Mouse (Mus musculus): Measurements from ENCODE around the gene Gm17581. TPM values are rescaled to one million over a fixed set of nuclear protein-coding genes. Genes with fewer than 3 reads are reported as not detected.
"Not testable (repeated sequence)": the region's sequence is repeated elsewhere in the genome, so short reads cannot be mapped to it uniquely, and the experiment has no call there.

Gene Gm17581
- not detected for total RNA-seq (2022)

DNA sequence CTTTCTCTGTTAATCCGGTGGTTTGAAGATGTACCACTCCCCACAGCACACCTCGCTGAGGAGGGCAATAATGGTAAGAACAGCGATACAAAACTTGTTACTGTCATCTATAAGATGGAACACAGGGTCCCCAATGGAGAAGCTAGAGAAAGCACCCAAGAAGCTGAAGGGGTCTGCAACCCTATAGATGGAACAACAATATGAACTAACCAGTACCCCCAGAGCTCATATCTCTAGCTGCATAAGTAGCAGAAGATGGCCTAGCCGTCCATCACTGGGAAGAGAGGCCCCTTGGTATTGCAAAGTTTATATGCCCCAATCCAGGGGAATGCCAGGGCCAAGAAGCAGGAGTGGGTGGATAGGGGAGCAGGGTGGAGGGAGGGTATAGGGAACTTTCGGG lies at the start of gene Gm17581:
Gm17581 (minus strand) TSS at position 101 of the 400 bp plus-strand sequence.
- not testable (repeated sequence) for DNase-seq (ENCODE audit: low spot score)

GRCm38 (mm10) chr2:155784534-155784933 lies 48.9 kb upstream of the Gm17581 start:
- DNase-seq (ENCODE audit: low spot score), result no peak

GRCm38 (mm10) chr2:155779506-155779905 lies 43.8 kb upstream of the Gm17581 start:
- no peak for DNase-seq (ENCODE audit: low spot score)

DNA sequence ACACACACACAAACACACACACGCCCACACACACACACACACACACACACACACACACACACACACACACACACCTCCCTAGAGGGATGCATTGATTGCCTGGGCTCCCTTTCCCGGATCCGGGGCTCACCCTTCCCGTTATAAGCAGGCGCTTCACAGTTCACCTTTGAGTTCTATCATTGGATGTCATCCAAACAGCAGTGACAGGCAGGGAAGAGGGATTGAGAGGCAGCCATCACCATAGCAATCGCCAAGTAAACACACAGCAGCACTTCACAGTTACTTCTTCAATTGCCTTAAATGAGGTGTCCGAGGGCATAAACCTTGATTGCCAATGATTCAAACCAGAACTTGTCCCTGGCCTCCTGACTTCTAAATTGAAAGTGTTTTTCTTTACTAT lies 43.4 kb upstream of the Gm17581 start:
- DNase-seq (ENCODE audit: low spot score), result no peak

- DNase-seq (ENCODE audit: low spot score), result no peak
Measured at GRCm38 (mm10) chr2:155778004-155778403, 42.3 kb upstream of the Gm17581 start.

DNA sequence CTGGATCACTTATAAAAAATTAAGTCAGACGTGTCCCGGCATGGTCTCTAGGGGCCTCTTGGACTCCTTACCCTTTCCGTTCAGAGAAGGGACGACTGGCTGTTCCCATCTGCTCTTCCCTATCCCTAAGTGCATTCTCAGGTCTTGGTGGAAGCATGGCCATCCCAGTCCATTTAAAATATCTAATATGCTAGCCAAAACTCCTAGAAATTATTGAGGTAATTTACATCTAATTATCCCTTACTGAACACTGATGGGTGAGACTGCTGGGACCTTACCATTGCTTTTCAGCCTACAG lies 42.0 kb upstream of the Gm17581 start:
- DNase-seq (ENCODE audit: low spot score), result no peak

DNA sequence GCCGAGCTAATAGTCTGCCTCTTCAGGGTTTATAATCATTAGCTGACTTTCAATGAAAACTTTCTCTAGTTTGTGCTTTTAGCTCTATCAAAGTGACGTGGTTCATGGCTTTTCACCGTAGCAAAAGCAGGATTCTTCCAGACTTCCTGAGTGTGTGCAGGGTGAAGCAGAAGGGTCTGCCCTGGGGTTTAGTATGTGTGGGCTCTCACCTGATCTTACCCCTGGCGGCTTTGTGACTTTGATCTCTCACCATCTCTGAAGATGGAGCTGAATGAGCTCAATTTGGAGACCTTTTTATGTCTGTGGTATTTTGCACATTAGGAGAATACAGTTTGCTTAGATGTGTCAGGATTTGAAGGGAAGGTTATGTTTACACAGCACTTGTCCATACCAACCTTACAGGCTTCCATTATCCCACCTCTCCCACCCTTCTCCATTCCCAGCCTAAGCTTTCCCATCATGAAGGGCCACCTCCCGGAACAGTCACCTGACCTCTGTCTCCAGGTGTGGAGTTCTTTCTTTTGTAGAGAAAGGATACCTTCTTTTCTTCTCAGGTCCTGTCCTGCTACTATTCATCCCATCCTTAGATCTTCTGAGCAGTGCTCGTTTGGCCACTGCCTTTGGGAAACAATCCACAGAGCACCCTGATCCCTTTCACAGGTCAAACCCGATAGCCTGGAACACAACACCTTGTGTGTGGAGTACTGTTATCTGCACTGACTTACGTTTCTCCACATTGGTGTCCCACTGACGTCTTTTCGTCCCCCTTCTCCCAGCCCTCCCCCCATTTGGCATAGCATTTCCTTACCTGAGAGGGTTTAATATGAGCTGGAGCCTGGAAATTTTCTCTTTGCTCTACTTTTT lies 41.4 kb upstream of the Gm17581 start:
- DNase-seq (ENCODE audit: low spot score), result no peak

GRCm38 (mm10) chr2:155775685-155776263 lies 40.1 kb upstream of the Gm17581 start:
- no peak for DNase-seq (ENCODE audit: low spot score)

DNA sequence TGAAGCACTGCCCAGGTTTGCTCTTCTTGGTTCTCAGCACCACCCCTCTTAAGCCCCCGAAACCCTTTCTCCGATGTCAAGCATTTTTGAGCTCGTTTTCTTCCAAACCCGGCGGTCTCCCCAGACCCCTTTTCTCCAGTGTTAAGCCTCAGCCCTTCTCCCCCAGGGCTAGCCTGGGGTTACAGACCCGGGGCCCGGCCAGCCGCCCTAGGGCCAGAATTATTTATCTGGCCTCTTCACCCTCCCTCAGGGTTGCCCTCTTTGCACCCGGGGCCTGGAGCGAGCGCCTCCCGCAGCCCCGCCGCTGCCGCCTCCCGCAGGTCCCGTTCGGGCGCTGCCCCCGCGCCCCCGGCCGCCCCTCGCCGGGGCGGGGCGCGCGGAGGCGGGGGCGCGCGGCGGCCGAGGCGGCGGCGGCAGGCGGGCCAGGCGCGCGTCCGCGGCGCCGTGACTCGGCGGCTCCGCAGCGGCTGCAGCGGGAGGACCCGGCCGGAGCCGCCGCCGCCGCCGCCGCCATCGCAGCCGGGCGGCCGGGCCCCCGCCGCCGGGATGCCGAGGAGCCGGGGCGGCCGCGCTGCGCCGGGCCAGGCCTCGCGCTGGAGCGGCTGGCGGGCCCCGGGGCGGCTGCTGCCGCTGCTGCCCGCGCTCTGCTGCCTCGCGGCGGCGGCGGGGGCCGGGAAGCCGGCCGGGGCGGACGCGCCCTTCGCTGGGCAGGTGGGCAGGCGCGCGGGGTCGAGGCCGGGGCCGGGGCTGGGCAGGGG lies 39.4 kb upstream of the Gm17581 start, which contains the start of gene Mmp24:
Mmp24 (plus strand) TSS at position 416 of the 758 bp plus-strand sequence.
- no peak for DNase-seq (ENCODE audit: low spot score)

DNA sequence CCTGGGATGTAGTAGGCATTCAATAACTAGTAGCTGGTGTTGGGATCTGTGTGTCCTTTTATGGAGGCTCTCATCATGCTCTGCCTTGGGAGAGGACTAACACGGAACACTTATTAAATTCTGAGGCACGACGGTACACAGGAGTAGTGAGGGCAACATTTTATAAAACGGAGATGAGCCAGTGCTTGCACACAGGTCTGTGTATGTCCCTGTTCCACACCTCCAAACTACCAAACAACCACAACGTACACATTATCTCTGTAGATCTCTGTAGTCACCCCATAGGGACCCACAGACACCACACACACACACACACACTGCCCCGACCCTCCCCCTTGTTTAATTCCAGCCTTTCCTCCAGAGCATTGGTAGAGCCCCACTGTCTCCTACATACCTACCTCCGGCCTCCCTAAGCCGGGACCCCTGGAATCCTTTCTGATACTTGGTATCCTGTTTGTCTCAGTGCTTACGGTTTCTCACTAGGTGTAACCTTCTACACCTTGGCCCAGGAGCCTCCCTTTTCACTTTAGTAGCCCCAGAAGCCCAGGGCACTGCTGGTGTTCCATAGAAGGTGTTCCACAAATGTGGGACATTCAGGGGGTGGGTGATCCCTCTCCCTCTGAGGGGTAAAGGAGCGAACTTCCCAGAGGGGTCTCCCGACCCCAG lies 38.7 kb upstream of the Gm17581 start:
- DNase-seq (ENCODE audit: low spot score), result no peak

GRCm38 (mm10) chr2:155773664-155774063 lies 38.0 kb upstream of the Gm17581 start:
- no peak for DNase-seq (ENCODE audit: low spot score)

GRCm38 (mm10) chr2:155764679-155765418 lies 29.2 kb upstream of the Gm17581 start:
- DNase-seq (ENCODE audit: low spot score), result peak; percentile 73

GRCm38 (mm10) chr2:155756855-155757566 lies 21.3 kb upstream of the Gm17581 start:
- no peak for DNase-seq (ENCODE audit: low spot score)

GRCm38 (mm10) chr2:155755746-155756145 lies 20.1 kb upstream of the Gm17581 start:
- DNase-seq (ENCODE audit: low spot score), result no peak

DNA sequence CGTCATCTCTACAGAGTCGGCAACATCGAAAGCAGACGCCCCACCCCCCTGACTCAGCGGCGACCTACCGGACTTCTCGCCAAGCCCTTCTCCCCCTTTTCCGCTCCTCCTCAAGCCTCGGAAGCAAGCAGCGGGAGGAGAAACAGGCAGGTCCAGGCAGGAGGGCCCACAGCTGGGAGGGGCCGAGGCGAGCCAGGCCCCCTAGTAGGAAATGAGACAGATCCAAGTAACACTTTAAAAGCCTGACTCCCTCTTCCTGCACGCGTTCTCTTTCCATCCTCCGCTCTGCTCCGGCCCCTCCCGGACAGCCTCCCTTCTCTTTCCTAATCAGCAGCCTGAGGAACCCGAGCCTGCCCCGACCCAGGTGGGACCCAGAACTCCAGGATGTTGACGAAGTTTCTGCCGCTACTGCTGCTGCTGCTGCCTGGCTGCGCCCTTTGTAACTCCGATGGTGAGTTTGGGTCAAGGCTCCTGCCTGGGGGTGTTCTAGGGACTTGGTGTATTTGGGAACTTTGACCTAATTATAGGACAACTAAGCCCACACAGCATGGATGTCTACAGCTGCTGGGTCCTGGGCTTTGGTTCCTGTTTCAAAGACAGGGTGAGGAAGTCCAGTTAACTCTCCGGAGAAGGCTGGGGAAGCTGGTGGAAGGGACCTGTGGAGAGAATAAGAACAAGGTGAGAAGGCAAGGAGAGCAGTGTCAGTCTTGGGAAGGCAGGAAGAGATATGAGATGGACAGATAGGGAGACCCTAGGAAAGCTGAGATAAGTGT lies 15.5 kb upstream of the Gm17581 start, which contains the start of gene Procr:
Procr (plus strand) TSS at position 104 of the 773 bp plus-strand sequence.
- peak; percentile 52 for DNase-seq (ENCODE audit: low spot score)

DNA sequence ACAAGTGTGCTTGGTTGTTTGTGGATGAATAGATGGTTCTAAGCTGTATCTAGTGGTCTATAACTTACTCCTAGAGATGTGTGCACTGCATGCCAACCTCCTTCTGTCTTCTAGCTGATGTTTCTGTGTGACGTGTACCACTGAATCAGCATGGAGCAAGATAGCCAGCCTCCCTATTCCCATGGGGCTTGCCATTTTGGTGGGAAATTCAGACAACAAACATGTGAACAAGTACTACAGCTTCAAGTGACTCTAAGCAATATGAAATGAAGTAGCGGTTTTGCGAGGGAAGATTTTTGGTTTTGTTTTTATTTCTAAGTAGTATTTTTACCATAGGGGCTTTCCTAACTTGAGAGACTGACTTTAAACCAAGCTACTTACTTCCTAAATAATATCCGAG lies 13.7 kb upstream of the Gm17581 start:
- no peak for DNase-seq (ENCODE audit: low spot score)

DNA sequence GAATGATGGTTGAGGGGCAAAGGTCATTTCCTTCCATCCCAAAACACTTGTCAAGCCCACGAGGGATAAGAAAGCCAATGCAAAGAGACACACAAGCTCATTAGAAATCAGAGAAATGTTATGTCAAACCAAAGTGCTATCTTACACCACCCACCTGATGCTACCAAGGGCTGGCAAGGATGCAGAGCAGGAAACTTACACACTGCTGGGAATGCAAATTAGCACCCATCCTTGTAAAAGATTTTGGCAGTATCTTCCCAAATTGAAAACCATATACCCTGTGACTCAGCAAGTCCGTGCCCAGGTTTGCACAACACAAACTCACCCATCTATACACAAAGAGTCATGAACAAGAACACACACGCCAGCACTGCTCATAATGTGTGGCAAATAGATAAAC lies 9.8 kb upstream of the Gm17581 start:
- DNase-seq (ENCODE audit: low spot score), result no peak

- DNase-seq (ENCODE audit: low spot score), result no peak
Measured at GRCm38 (mm10) chr2:155743351-155743750, 7.7 kb upstream of the Gm17581 start.

GRCm38 (mm10) chr2:155742931-155743337 lies 7.3 kb upstream of the Gm17581 start:
- DNase-seq (ENCODE audit: low spot score), result no peak

DNA sequence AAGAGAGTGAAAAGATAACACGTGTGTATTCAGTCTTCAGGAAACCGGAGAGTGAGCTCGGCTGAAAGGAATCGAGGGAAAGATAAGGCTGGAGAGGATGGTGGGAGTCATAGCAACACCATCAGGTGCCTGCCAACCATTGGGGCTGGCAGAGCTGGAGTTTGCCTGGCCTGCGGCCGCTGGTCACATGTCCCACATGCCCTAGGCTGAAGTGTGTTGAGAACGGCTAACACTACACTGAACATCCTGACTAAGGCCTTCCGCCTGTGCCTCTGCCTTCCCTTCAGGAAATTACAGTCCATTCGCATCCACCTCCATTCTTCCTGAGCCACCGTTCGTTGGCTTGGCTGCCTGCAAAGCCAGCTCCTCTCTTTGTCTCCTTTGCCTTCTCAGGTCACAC lies 6.5 kb upstream of the Gm17581 start:
- DNase-seq (ENCODE audit: low spot score), result peak; percentile 19

Data from heart, adult 8-10 months (tissue).